Mouse (Mus musculus) gastrocnemius, postnatal 10 days (tissue): ENCODE data around the gene Gk5. TPM values are rescaled to one million over a fixed set of nuclear protein-coding genes. Genes with fewer than 3 reads are reported as not detected.
A peak's percentile ranks its signal among the peaks of the same experiment; 100 is the strongest.
"Not testable (repeated sequence)": the region's sequence is repeated elsewhere in the genome, so short reads cannot be mapped to it uniquely, and the experiment has no call there.

Experiments
- DNase-seq: peaks from one replicate; pipeline ENCODE4 v3.0.0; 2021; ENCODE audit warnings: mixed read lengths
- total RNA-seq, 2 experiments: library from RNA; stranded (reverse); gene quantifications; 2 replicates each; pipeline ENCODE4 v1.2.3; 2021

Gk5 gene
- total RNA-seq, 2 experiments from 2014 or later = 3.6 to 6.5 TPM

- DNase-seq = no peak
Measured at GRCm38 (mm10) chr9:96144883-96145282, 25.7 kb downstream of the Gk5 start.

- DNase-seq = no peak
Measured at GRCm38 (mm10) chr9:96152801-96153200, 33.6 kb downstream of the Gk5 start.

GRCm38 (mm10) chr9:96158431-96158830 lies 39.3 kb downstream of the Gk5 start:
- no peak for DNase-seq

- DNase-seq = no peak
Measured at GRCm38 (mm10) chr9:96159047-96159446, 39.9 kb downstream of the Gk5 start.

GRCm38 (mm10) chr9:96160767-96161166 lies 41.6 kb downstream of the Gk5 start:
- DNase-seq = no peak

GRCm38 (mm10) chr9:96162421-96162820 lies 43.3 kb downstream of the Gk5 start:
- DNase-seq = no peak

- no peak for DNase-seq
Measured at GRCm38 (mm10) chr9:96163443-96163842, 44.3 kb downstream of the Gk5 start.

GRCm38 (mm10) chr9:96163983-96164382 lies 44.8 kb downstream of the Gk5 start:
- DNase-seq = not testable (repeated sequence)

- peak; percentile 78 for DNase-seq
Measured at GRCm38 (mm10) chr9:96167168-96167585, 48.0 kb downstream of the Gk5 start.

DNA sequence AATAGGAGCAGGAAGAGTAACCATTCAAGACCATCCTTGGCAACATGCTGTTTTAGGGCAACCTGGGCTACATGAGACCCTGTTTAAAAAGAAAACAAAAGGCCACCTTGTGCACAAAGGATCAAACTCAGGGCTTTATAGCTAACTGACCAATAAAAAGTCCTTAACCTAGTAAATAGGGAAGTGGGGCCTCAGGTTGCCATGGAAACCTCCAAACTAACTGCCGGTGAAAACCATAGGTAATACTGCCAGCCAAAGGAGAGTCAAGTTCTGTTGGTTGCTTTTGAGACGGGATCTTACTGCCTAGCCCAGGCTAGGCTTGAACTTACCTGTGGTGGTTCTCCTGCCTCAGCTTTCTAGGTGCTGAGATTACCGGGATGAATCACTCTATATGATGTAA lies 51.4 kb downstream of the Gk5 start:
- DNase-seq = no peak

DNA sequence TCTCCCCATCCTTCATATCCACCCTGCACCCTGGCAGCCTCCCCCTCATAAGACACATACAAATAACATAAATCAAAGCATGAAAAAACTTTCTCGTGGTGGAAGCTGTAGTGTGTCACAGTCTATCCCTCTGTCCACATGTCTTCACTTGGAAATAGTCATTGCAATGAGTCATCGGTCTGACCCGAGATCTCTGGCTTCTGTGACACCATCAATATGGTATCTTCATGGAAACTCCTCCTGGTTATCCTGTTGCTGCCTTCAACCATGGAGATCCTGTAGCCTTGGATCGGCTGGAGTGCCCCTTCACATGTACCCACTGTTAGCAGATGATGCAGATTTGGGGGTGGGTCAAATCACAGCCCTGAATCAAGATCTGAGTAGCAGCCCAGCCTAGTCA lies 65.7 kb downstream of the Gk5 start:
- DNase-seq = no peak

DNA sequence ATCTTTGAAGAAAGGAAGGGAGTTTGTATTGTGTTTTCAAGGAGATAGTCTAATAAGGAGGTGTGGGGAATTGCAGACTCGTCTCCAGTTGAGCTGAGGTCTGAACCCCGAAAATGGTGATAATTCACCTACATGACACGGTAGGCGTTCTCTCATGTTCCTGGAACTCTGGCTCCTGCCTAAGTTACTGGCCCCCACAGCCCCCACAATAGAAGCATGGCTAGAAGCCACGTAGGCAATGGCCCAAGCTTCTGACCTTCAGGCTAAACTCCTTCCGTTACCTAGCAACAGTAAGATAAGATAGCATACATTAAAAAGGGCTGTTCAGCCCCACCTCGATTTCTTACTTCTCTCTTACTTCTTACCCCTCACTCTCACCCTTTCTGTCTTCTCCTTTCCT lies 67.5 kb downstream of the Gk5 start:
- no peak for DNase-seq

DNA sequence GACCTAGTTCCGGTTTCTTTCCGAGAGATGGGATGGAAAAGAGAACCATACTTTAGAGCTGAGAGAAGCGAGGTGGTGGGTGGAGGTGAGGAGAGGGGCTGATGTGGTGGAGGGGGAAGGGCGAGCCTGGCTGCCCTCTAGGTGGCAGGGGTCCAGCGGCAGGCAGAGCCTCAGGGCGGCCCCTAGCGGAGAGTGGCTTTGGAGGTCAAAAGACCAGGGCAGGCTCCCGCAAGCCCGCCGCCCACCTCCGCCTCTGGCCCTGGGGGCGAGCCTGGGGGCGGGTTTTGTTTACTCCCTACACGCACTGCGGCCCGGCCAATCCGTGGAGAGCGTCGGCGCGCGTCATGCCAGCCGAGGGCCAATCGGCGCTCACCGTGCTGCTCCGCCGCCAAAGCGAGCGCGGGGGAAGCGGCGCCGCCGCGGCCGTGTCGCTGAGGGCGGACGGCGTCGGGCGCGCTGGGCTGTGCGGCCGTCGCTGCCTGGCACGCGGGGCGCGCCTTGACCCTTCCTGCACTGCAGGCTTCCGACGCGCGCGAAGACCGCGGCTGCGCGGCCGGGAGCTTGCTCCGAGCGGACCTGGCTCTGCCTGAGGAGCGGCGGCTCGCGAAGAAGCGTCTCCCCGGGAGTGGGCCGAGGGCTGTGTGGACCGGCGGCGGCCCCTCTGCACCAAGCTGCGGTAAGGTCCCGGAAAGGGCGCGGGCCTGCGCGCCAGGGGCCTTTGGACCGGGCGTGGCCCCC lies 76.9 kb downstream of the Gk5 start, which contains the start of gene Tfdp2:
Tfdp2 (plus strand) TSS at position 391 of the 738 bp plus-strand sequence.
- peak; percentile 87 for DNase-seq

- peak; percentile 30 for DNase-seq
Measured at GRCm38 (mm10) chr9:96196636-96197181, 77.5 kb downstream of the Gk5 start.

GRCm38 (mm10) chr9:96197806-96198205 lies 78.6 kb downstream of the Gk5 start:
- no peak for DNase-seq

- DNase-seq = no peak
Measured at GRCm38 (mm10) chr9:96203663-96204062, 84.5 kb downstream of the Gk5 start.

GRCm38 (mm10) chr9:96207428-96207827 lies 88.3 kb downstream of the Gk5 start:
- DNase-seq = no peak

DNA sequence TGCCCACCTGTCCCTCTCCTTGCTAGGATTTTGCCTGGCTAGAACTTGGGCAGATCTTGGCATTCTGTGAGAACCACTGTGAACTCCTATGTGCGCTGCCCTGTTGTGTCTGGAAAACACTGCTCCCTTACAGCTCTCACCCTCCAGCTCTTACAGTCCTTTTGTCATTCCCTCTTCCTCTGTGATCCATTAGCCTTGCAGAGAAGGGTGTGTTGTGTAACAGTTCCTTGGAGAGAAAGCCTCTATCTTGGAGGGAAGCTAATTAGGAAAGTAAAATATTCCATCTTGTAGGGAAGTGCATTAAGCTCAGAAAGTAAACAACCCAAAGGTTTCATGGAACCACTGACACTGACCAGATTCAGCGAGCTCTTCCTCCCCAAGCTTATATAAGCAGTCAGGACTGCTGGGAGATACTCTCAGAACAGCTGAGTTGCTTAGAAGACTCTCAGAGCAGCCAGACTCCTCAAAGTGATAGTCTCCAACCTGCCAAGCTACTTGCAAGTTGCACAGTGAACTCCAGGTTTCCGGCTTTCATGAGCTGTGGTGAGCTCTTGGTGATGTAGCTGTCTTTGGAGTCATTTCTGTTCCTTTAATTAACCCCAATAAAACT lies 94.0 kb downstream of the Gk5 start:
- no peak for DNase-seq

DNA sequence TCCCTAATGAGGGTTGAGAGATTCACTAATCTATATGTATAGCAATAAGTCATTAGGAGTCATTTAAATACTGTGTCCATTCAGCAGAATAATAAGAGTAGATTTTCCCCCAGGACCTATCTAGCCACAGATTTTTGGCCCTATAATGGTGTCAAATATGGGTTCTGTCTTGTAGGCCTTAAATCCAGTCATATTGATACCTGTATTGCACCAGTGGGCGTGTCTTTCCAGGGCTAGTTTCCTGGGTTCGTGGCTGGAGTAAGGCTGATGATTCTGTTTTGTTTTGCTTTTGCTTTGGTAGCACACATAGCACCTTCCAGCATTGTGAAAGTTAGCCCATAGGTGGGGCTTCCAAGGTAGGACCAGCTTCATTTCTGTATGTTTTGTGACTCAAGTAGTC lies 95.0 kb downstream of the Gk5 start:
- DNase-seq = no peak

- DNase-seq = no peak
Measured at GRCm38 (mm10) chr9:96217299-96217698, 98.1 kb downstream of the Gk5 start.

DNA sequence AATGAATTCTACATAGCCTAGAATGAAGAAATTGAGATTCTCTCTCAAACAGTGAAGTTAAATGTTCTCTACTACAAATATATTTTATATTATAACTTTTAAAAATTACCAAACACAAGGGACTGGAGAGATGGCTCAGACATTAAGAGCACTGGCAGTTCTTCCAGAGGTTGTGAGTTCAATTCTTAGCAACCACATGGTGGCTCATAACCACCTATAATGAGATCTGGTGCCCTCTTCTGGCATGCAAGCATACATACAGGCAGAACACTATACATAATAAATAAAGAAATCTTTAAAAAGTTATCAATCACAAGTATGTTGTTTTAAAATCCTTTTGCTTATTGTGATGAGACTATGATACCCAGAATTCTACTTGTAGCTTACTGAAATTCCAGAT lies 98.6 kb downstream of the Gk5 start:
- no peak for DNase-seq

GRCm38 (mm10) chr9:96219114-96219669 lies 100.0 kb downstream of the Gk5 start:
- no peak for DNase-seq

DNA sequence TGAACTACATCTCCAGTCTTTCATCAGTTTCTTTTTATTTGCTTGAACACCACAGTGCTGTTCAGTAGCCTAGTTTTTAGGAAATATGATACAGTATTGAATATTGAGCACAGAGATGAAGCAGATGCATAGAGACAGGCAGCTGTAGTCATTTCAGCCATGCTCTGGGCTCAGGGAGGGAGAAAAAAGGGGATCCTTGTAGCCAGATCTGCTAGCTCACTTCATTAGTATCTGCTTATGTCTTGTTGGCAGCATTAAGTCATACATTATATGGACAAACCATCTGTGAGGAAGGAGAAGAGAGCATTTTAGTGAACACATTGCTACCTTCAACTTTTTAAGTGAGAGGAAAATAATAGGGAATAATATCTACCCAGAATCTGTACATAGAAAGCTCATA lies 101.3 kb downstream of the Gk5 start:
- no peak for DNase-seq
